Mouse (Mus musculus) liver, adult 2 months (tissue): ENCODE measurements around the gene Tmem131.

Experiments
- CTCF ChIP-seq: fragments of 200-500 bp; IDR thresholded peaks from 2 replicates; pipeline ENCODE4 v1.5.1; 2011; ENCODE audit warnings: low read depth, low read length, control low read depth
- POLR2A ChIP-seq: fragments of 200-500 bp; IDR thresholded peaks from 2 replicates; pipeline ENCODE4 v1.6.1; 2011; ENCODE audit warnings: low read length, control low read depth; ENCODE audit not compliant: insufficient read depth; ENCODE audit errors: extremely low read depth

GRCm38 (mm10) chr1:36841806-36842205 lies 101.7 kb downstream of the Tmem131 start:
- TF ChIP-seq POLR2A: no peak
- no peak for TF ChIP-seq CTCF
